Mouse (Mus musculus) lung, postnatal 0 days (tissue): Measurements from ENCODE around the gene Dnajc7. TPM values are rescaled to one million over a fixed set of nuclear protein-coding genes. Genes with fewer than 3 reads are reported as not detected.

Experiments used
- ATAC-seq: fragments of 200-750 bp; cut with Nextera tagmentation; 2 replicates; pipeline ENCODE4 v1.8.0; 2017; ENCODE audit warnings: moderate library complexity
- DNase-seq: peaks from one replicate; pipeline ENCODE4 v3.0.0-alpha.2; 2016; ENCODE audit warnings: low spot score
- H3K27ac ChIP-seq: fragments of 300-500 bp; sonication (generic); 2 replicates; pipeline ENCODE4 v1.5.1; 2014; ENCODE audit warnings: antibody characterized with exemption, mild to moderate bottlenecking, low read length, mixed read lengths
- H3K27me3 ChIP-seq: fragments of 300-500 bp; sonication (generic); replicated peaks from 2 replicates; pipeline ENCODE4 v1.6.1; 2014; ENCODE audit warnings: low read length, mixed read lengths; ENCODE audit not compliant: insufficient read depth
- H3K36me3 ChIP-seq: fragments of 300-500 bp; sonication (generic); 2 replicates; pipeline ENCODE4 v1.6.1; 2014; ENCODE audit warnings: low read length, mixed read lengths; ENCODE audit not compliant: insufficient read depth
- H3K4me1 ChIP-seq: fragments of 300-500 bp; sonication (generic); 2 replicates; pipeline ENCODE4 v1.6.1; 2014; ENCODE audit warnings: antibody characterized with exemption, low read depth, low read length, mixed read lengths; ENCODE audit not compliant: insufficient read depth
- H3K4me2 ChIP-seq: fragments of 300-500 bp; sonication (generic); replicated peaks from 2 replicates; pipeline ENCODE4 v1.6.1; 2014; ENCODE audit warnings: low read depth, mild to moderate bottlenecking, low read length, moderate library complexity, mixed read lengths
- H3K4me3 ChIP-seq: fragments of 300-500 bp; sonication (generic); 2 replicates; pipeline ENCODE4 v1.5.1; 2014; ENCODE audit warnings: low read depth, low read length
- H3K9ac ChIP-seq: fragments of 300-500 bp; sonication (generic); replicated peaks from 2 replicates; pipeline ENCODE4 v1.6.1; 2014; ENCODE audit warnings: low read depth, mild to moderate bottlenecking
- H3K9me3 ChIP-seq: fragments of 300-500 bp; sonication (generic); 2 replicates; pipeline ENCODE4 v1.6.1; 2016; ENCODE audit warnings: low read length, mixed read lengths
- CTCF ChIP-seq: IDR thresholded peaks from 2 replicates; pipeline ENCODE4 v1.5.1; 2016; ENCODE audit warnings: antibody characterized with exemption, mild to moderate bottlenecking
- EP300 ChIP-seq: IDR thresholded peaks from 2 replicates; pipeline ENCODE4 v1.6.1; 2016; ENCODE audit warnings: antibody characterized with exemption, mild to moderate bottlenecking, control low read depth
- WGBS: fragments of 180-500 bp; shearing (Covaris S2); extraction: QIAGEN DNeasy Blood & Tissue Kit; methylation state at CpG from one replicate; pipeline ENCODE4 v1.1.7; 2014; 5-methylcytosine and 5-hydroxymethylcytosine counted together
- polyA plus RNA-seq: library from polyadenylated mRNA; unstranded; fragments of >200 nt; fragmentation: Nextera tagmentation; extraction: Ambion mirVana; gene quantifications from 2 replicates; pipeline ENCODE4 v1.2.1, GENCODE M21; 2015

Gene Dnajc7
- polyA plus RNA-seq, 1 experiment from 2014 or later, result 99.1 TPM

- Histone ChIP-seq H3K4me3 (no peak overlapping the region), H3K27ac (peak overlapping the region; percentile 59), H3K36me3 (no peaks in the 10 kb centered on the region), H3K27me3 (no peaks in the 10 kb centered on the region), H3K9ac (no peak overlapping the region), H3K4me1 (peaks cover 20% of the 10 kb centered on the region), H3K4me2 (no peak overlapping the region; the same call in 1 of the 2 replicates), H3K9me3 (no peaks in the 10 kb centered on the region)
- ATAC-seq, result peak; percentile 35
- WGBS, result 57% methylated on average over 9 of the region's 9 CpGs
- peak; percentile 52 for DNase-seq
- TF ChIP-seq CTCF, result no peak
Observed at GRCm38 (mm10) chr11:100609997-100610680, 9.8 kb downstream of the Dnajc7 start.

DNA sequence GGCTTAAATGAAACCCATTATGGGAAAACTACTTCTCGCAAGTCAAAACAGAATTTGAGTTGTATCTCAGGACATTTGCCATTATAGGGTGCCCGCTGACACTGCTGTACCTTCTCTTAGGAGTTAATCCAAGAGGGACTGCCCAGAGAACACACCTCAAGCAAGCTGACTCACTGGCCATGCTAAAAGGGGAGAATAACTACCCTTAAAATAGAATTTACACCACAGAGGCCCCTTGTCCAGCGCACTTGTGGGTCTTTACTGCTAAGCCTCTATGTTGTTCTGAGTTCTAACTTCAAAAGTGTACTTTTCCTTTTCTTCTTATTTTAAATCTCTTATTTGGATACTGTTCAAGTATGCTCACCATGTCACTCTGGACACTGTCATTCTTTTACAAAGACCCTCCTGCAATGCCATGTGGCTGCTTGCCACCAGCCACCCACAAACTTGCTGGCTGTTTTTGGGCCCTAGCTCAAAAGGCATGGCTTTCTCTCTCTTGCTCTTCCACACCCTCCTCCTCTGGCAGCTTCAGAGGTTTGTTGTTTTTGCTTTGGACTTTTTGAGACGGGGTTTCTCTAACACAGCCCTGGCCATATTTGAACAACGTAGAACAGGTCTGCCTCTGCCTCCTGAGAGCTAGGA is 10.5 kb downstream of the Dnajc7 start:
- Histone ChIP-seq H3K4me3 (no peak overlapping the region), H3K36me3 (no peaks in the 10 kb centered on the region), H3K9ac (no peak overlapping the region), H3K9me3 (no peaks in the 10 kb centered on the region), H3K27me3 (no peaks in the 10 kb centered on the region), H3K4me1 (peaks cover 22% of the 10 kb centered on the region), H3K27ac (peak overlapping the region; percentile 59), H3K4me2 (no peak overlapping the region)
- no peak for TF ChIP-seq EP300
- TF ChIP-seq CTCF, result no peak
- DNase-seq, result no peak
- 68% methylated on average over 5 of the region's 5 CpGs for WGBS
- no peak for ATAC-seq

- peaks cover 23% of the 10 kb centered on the region for H3K4me1 ChIP-seq
- H3K27me3 ChIP-seq, result no peaks in the 10 kb centered on the region
- H3K9me3 ChIP-seq, result no peaks in the 10 kb centered on the region
- no peak overlapping the region for H3K4me3 ChIP-seq
- TF ChIP-seq CTCF (no peak), EP300 (no peak)
- H3K9ac ChIP-seq, result no peak overlapping the region
- 36% methylated on average over 4 of the region's 4 CpGs for WGBS
- H3K36me3 ChIP-seq, result no peaks in the 10 kb centered on the region
- peak; percentile 69 for ATAC-seq
- peak overlapping the region; percentile 59; the same call in 1 of the 2 replicates for H3K27ac ChIP-seq
- no peak overlapping the region for H3K4me2 ChIP-seq
- peak; percentile 35 for DNase-seq
Observed at GRCm38 (mm10) chr11:100608796-100609195, 11.2 kb downstream of the Dnajc7 start.

GRCm38 (mm10) chr11:100607121-100607520 is 12.8 kb downstream of the Dnajc7 start:
- Histone ChIP-seq H3K4me3 (no peak overlapping the region), H3K27ac (no peak overlapping the region), H3K9ac (no peak overlapping the region), H3K9me3 (no peaks in the 10 kb centered on the region), H3K4me2 (no peak overlapping the region), H3K27me3 (no peaks in the 10 kb centered on the region), H3K36me3 (no peaks in the 10 kb centered on the region), H3K4me1 (peaks cover 23% of the 10 kb centered on the region)
- 83% methylated on average over 6 of the region's 6 CpGs for WGBS
- ATAC-seq (no peak), DNase-seq (no peak)
- TF ChIP-seq EP300 (no peak), CTCF (no peak)

DNA sequence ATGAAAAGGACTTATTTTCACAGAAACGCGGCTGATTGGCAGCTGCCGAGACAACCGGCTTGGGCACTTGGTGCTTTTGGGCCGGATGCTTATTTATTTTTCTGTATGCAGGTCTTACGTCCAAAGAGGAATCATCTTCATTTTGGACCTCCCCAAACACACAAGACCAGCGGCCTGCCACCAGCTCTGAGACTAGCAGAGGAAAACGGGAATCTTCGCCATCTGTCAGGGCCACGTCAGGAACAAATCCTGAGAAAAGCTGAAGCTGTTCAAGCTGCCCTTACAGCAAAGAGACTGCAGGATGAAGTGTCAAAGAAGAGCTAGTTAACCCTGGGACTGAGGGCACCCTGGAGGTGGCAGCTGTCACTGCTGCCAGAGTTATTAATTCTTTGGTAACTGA is 14.5 kb downstream of the Dnajc7 start:
- H3K9ac ChIP-seq, result no peak overlapping the region
- DNase-seq (no peak), ATAC-seq (no peak)
- H3K9me3 ChIP-seq, result no peaks in the 10 kb centered on the region
- H3K4me2 ChIP-seq, result no peak overlapping the region
- no peak overlapping the region for H3K27ac ChIP-seq
- H3K4me1 ChIP-seq, result peaks cover 22% of the 10 kb centered on the region
- no peak for TF ChIP-seq CTCF
- TF ChIP-seq EP300, result no peak
- H3K27me3 ChIP-seq, result no peaks in the 10 kb centered on the region
- H3K36me3 ChIP-seq, result peaks cover 6% of the 10 kb centered on the region; the same call in 1 of the 2 replicates
- WGBS, result 86% methylated on average over 10 of the region's 10 CpGs
- H3K4me3 ChIP-seq, result no peak overlapping the region

- H3K27ac ChIP-seq, result no peak overlapping the region
- H3K9ac ChIP-seq, result no peak overlapping the region
- TF ChIP-seq EP300 (no peak), CTCF (no peak)
- H3K4me2 ChIP-seq, result no peak overlapping the region
- no peak for DNase-seq
- no peak overlapping the region for H3K4me3 ChIP-seq
- peaks cover 13% of the 10 kb centered on the region for H3K4me1 ChIP-seq
- H3K9me3 ChIP-seq, result no peaks in the 10 kb centered on the region
- ATAC-seq, result no peak
- no peaks in the 10 kb centered on the region for H3K27me3 ChIP-seq
- H3K36me3 ChIP-seq, result peaks cover 11% of the 10 kb centered on the region; the same call in 1 of the 2 replicates
- 73% methylated on average over 4 of the region's 4 CpGs for WGBS
Observed at GRCm38 (mm10) chr11:100604321-100605005, 15.5 kb downstream of the Dnajc7 start.
